Mouse (Mus musculus) brain, embryonic 14.5 days (tissue): Measurements from ENCODE around the gene Cfap44. TPM values are rescaled to one million over a fixed set of nuclear protein-coding genes. Genes with fewer than 3 reads are reported as not detected.

Source experiments
- DNase-seq: peaks from one replicate; pipeline ENCODE4 v3.0.0-alpha.2; 2011; ENCODE audit warnings: low read depth
- CTCF ChIP-seq: fragments of 200-500 bp; IDR thresholded peaks from 2 replicates; pipeline ENCODE4 v1.5.1; 2012; ENCODE audit warnings: inconsistent platforms, mild to moderate bottlenecking, moderate library complexity, borderline replicate concordance; ENCODE audit not compliant: insufficient read depth, insufficient read length; ENCODE audit errors: extremely low read depth
- POLR2A ChIP-seq: fragments of 200-500 bp; IDR thresholded peaks from 2 replicates; pipeline ENCODE4 v1.6.1; 2012; ENCODE audit warnings: mild to moderate bottlenecking, inconsistent platforms, borderline replicate concordance; ENCODE audit not compliant: poor library complexity, insufficient read depth, insufficient read length, severe bottlenecking; ENCODE audit errors: extremely low read depth
- polyA plus RNA-seq: library from polyadenylated mRNA; depleted of rRNA; stranded (reverse); fragments of >200 nt; gene quantifications from 2 replicates; pipeline ENCODE4 v1.2.3, GENCODE M21; 2012; rRNA removed

The Cfap44 gene
- 6.4 and 11.1 TPM in 2 replicates for polyA plus RNA-seq

GRCm38 (mm10) chr16:44394577-44395243 is at the start of gene Cfap44:
Gene Cfap44 (plus strand): TSS chr16:44394796.
- TF ChIP-seq CTCF (no peak), POLR2A (no peak)
- peak; percentile 97 for DNase-seq

- peak; percentile 96 for DNase-seq
- TF ChIP-seq POLR2A (no peak), CTCF (peak; percentile 57; the same call in 1 of the 2 replicates)
Measured at GRCm38 (mm10) chr16:44347071-44347901, 47.3 kb upstream of the Cfap44 start, which contains the start of gene Spice1. Gene Spice1 (plus strand): TSS chr16:44347121.

GRCm38 (mm10) chr16:44349801-44350397 is 44.7 kb upstream of the Cfap44 start:
- no peak for DNase-seq
- no peak for TF ChIP-seq CTCF
- TF ChIP-seq POLR2A, result no peak

GRCm38 (mm10) chr16:44356291-44356690 is 38.3 kb upstream of the Cfap44 start:
- TF ChIP-seq POLR2A (no peak), CTCF (no peak)
- DNase-seq, result no peak

- TF ChIP-seq POLR2A (no peak), CTCF (no peak)
- peak; percentile 43 for DNase-seq
Measured at GRCm38 (mm10) chr16:44357571-44358268, 36.9 kb upstream of the Cfap44 start.

- TF ChIP-seq CTCF (peak; percentile 58; the same call in 1 of the 2 replicates), POLR2A (no peak)
- DNase-seq, result peak; percentile 67
Measured at GRCm38 (mm10) chr16:44361921-44362890, 32.4 kb upstream of the Cfap44 start.

- DNase-seq, result no peak
- TF ChIP-seq CTCF (no peak), POLR2A (no peak)
Measured at GRCm38 (mm10) chr16:44365522-44365921, 29.1 kb upstream of the Cfap44 start.

GRCm38 (mm10) chr16:44375459-44375858 is 19.1 kb upstream of the Cfap44 start:
- DNase-seq, result no peak
- TF ChIP-seq CTCF, result no peak
- TF ChIP-seq POLR2A, result no peak

- DNase-seq, result peak; percentile 51
- TF ChIP-seq CTCF, result no peak
- no peak for TF ChIP-seq POLR2A
Measured at GRCm38 (mm10) chr16:44380006-44380405, 14.6 kb upstream of the Cfap44 start.

- DNase-seq, result peak; percentile 47
- TF ChIP-seq CTCF (no peak), POLR2A (no peak)
Measured at GRCm38 (mm10) chr16:44381578-44381977, 13.0 kb upstream of the Cfap44 start.

GRCm38 (mm10) chr16:44383549-44383948 is 11.0 kb upstream of the Cfap44 start:
- TF ChIP-seq POLR2A (no peak), CTCF (no peak)
- DNase-seq, result peak; percentile 90
